Mouse (Mus musculus): Measurements from ENCODE around the gene Ldhd.

DNA sequence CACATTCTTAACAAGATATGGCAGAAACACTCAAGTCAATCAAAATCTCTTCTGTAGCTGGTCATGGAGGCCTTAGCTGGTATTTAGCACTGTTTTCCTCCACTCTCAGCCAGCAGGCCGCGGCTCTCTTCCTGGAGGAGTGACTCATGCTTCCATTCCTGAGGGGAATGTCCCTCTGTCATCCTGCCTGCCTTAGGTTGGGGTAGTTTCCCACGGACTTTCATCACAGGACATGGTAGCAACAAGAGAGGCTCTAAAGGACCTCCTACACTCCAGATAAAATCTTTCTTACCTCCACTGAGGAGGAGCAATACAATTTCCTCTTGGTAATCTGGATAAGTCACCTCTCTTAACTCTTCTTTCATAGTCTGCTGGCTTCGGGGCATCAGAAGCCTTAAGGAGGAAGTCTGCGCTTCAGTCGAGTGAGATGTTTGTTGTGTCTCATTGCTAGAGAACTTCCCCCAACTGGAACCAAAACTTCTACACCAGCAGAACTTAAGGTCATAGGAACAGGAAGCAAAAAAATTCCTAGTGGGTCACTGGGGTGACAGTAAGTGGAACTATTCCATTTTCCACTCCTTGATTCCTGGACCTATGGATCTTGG, 28.7 kb upstream of the Ldhd start:
- TF ChIP-seq ZKSCAN1 (IDR thresholded peaks at IDR 0.05; ENCODE audit: borderline replicate concordance, low read depth, low read length) (no peak), CTCF (conservative IDR thresholded peaks at IDR 0.05 in 1 of 2, IDR thresholded peaks at IDR 0.05 in 1 of 2; ENCODE audit: low read depth in 2 of 2, low read length in 2 of 2) (no peak), MXI1 (IDR thresholded peaks at IDR 0.05; ENCODE audit: low read depth, low read length) (no peak), TBP (conservative IDR thresholded peaks at IDR 0.05; ENCODE audit: low read depth, low read length) (no peak), POLR2A (IDR thresholded peaks at IDR 0.05; ENCODE audit: low read depth, low read length) (no peak), POLR2AphosphoS2 (IDR thresholded peaks at IDR 0.05; ENCODE audit: low read depth, low read length) (no peak), EP300 (IDR thresholded peaks at IDR 0.05; ENCODE audit: low read length) (no peak), CHD1 (IDR thresholded peaks at IDR 0.05; ENCODE audit: low read depth, low read length) (no peak), MAZ (IDR thresholded peaks at IDR 0.05; ENCODE audit: low read depth, low read length) (no peak), MAX (IDR thresholded peaks at IDR 0.05; ENCODE audit: low read length) (no peak), JUN (IDR thresholded peaks at IDR 0.05; ENCODE audit: insufficient read depth, low read depth, low read length) (no peak), BHLHE40 (IDR thresholded peaks at IDR 0.05; ENCODE audit: low read depth, low read length) (no peak), SMC3 (IDR thresholded peaks at IDR 0.05; ENCODE audit: low read depth, low read length) (no peak), ZNF384 (IDR thresholded peaks at IDR 0.05; ENCODE audit: low read depth, low read length) (no peak)

All from CH12.LX (cell line).